Mouse (Mus musculus) midbrain, embryonic 10.5 days (tissue): ENCODE measurements around the gene Rusc1. TPM values are rescaled to one million over a fixed set of nuclear protein-coding genes. Genes with fewer than 3 reads are reported as not detected.
A peak's percentile ranks its signal among the peaks of the same experiment; 100 is the strongest.

Experiments used
- DNase-seq: peaks from one replicate; pipeline ENCODE4 v3.0.0-alpha.2; 2017; ENCODE audit warnings: low spot score
- H3K27ac ChIP-seq: fragments of 300-500 bp; sonication (generic); replicated peaks from 2 replicates; pipeline ENCODE4 v1.5.1; 2016; ENCODE audit warnings: mild to moderate bottlenecking
- H3K27me3 ChIP-seq: fragments of 300-500 bp; sonication (generic); 2 replicates; pipeline ENCODE4 v1.6.1; 2016; ENCODE audit warnings: low read depth, mild to moderate bottlenecking; ENCODE audit not compliant: poor library complexity, severe bottlenecking
- H3K36me3 ChIP-seq: fragments of 300-500 bp; sonication (generic); 2 replicates; pipeline ENCODE4 v1.6.1; 2016; ENCODE audit warnings: mild to moderate bottlenecking, moderate library complexity
- H3K4me1 ChIP-seq: fragments of 300-500 bp; sonication (generic); 2 replicates; pipeline ENCODE4 v1.6.1; 2016
- H3K4me3 ChIP-seq: fragments of 300-500 bp; sonication (generic); 2 replicates; pipeline ENCODE4 v1.5.1; 2016; ENCODE audit warnings: mild to moderate bottlenecking, moderate library complexity
- H3K9me3 ChIP-seq: fragments of 300-500 bp; sonication (generic); replicated peaks from 2 replicates; pipeline ENCODE4 v1.6.1; 2016; ENCODE audit warnings: mild to moderate bottlenecking
- WGBS: fragments of 180-500 bp; shearing (Covaris S2); methylation state at CpG from one replicate; pipeline ENCODE4 v1.1.7; 2016; 5-methylcytosine and 5-hydroxymethylcytosine counted together
- polyA plus RNA-seq: library from polyadenylated mRNA; unstranded; fragments of >200 nt; fragmentation: Nextera tagmentation; extraction: Ambion mirVana; gene quantifications from 2 replicates; pipeline ENCODE4 v1.2.1, GENCODE M21; 2016

The Rusc1 gene
- polyA plus RNA-seq, 1 experiment from 2014 or later, result 18.2 TPM

DNA sequence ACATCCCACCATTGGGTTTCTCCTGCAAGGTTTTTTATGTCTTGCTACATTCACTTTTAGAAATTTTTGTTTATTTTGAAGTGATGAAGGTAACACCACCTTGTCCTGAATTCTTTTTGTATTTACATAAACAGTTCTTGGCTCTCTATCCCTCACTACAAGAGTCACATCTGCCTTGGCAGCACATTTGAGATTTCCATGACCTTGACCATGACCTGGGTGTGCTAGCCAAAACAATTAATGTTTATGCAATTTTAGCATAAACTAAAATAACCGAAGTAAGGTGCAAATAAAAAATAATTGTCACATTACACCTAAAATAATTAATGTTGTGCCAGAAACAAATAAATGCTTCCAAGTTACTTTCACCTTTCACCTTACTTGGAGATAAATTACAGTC is 15.0 kb upstream of the Rusc1 start:
- 78% methylated on average over 1 of the region's 1 CpGs for WGBS

DNA sequence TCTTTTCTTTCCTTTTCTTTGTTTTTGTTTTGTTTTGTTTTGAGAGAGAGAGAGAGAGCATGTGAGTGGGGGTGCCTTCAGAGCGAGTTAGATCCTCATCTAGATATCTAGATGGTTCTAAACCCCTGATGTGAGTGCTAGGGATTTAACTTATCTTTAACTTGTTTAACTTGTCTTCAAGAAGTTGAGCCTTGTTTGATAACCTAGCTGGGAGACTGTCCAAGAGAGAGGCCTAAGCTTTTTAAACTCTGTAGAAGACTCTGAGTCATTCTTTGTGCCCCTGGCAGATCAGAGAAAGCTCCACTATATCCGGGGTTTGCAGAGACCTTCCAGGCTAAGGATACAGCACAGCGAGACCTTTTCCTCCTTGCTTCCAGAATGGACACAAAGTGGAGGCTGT is 14.4 kb upstream of the Rusc1 start:
- no peak overlapping the region for H3K4me3 ChIP-seq
- no peaks in the 10 kb centered on the region for H3K27me3 ChIP-seq
- DNase-seq, result no peak
- H3K9me3 ChIP-seq, result no peaks in the 10 kb centered on the region
- peaks cover 4% of the 10 kb centered on the region for H3K4me1 ChIP-seq
- H3K36me3 ChIP-seq, result no peaks in the 10 kb centered on the region
- no peak overlapping the region for H3K27ac ChIP-seq
- 79% methylated on average over 3 of the region's 3 CpGs for WGBS

More for the DNA sequence above, 15.0 kb upstream of the Rusc1 start:
- H3K27ac ChIP-seq, result no peak overlapping the region
- H3K4me1 ChIP-seq, result no peaks in the 10 kb centered on the region
- no peak for DNase-seq
- no peak overlapping the region for H3K4me3 ChIP-seq
- no peaks in the 10 kb centered on the region for H3K27me3 ChIP-seq
- no peaks in the 10 kb centered on the region for H3K9me3 ChIP-seq
- no peaks in the 10 kb centered on the region for H3K36me3 ChIP-seq

DNA sequence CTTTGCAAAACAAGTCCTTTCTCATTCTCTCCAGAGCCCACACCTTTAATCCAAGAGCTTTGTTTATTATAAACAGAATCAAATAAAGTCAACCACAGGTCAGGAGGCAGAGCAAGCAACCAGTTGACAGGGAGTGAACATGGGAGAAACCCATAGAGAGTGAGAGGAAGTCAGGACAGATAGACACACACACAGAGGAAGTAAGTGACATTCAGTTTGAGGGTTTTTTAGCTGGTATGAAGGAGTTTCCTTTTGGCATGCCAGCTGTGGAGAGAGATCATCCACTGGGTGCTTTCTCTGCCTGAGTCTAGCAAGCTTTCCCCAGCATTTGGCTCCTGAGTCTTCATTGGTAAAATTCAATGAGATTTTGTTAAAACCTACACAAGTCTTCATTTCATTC is 13.8 kb upstream of the Rusc1 start:
- Histone ChIP-seq H3K27ac (no peak overlapping the region), H3K36me3 (no peaks in the 10 kb centered on the region), H3K9me3 (no peaks in the 10 kb centered on the region), H3K4me1 (peaks cover 9% of the 10 kb centered on the region), H3K27me3 (no peaks in the 10 kb centered on the region), H3K4me3 (no peak overlapping the region)
- no peak for DNase-seq

DNA sequence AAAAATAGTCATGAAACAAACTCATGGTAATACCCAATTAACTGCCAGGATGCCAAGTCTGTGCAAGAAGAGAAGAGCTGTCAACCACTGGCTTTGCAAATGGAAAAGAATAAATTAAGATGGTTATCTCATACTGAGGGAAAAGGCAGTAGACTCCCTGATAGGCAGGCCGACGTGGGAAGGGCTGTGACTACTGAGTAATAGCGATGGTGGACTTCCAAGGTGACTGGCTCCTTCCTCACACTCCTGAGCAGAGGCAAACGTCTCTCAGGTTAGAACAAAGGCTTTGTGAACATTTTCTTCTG is 10.1 kb upstream of the Rusc1 start:
- DNase-seq, result no peak
- H3K27ac ChIP-seq, result peak overlapping the region; percentile 80
- 81% methylated on average over 4 of the region's 4 CpGs for WGBS

DNA sequence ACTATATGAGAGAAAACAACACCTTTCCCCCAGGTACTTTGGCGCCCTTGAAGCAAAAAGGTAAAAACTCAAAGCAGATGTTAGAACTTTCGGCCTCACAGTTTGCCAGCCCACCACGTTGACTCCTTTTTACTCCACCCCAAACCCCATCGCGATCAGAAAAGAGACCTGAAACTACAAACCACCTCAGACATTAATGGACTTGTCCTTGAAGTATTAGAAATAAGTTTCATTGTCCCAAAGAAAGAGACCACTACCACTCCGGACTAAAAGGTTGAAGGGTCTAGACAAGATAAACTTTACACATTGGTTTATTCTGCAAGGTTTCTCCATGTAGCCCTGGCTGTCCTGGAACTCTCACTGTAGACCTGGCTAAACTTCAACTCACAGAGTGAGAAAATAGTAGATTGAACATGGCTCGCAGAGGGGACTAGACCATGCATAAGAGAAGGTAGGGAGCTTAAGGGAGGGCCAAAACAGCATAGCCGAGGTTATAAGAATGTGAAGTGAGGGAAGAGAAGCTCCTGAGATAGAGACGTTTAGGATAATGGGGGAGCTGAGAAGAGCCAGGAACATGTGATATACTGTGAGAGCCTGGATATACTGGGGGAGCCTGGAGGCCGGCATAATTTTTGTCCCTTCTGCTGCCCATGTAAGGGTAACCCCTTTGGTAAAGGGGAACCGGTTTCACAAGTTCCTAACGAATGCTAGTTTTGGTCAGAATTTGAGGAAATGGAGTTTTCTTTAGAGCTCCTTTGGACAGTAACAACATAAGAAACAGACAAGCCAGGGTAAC is 9.6 kb upstream of the Rusc1 start:
- H3K9me3 ChIP-seq, result no peaks in the 10 kb centered on the region
- DNase-seq, result no peak
- WGBS, result 66% methylated on average over 12 of the region's 12 CpGs
- peaks cover 28% of the 10 kb centered on the region for H3K36me3 ChIP-seq
- no peaks in the 10 kb centered on the region for H3K27me3 ChIP-seq
- peak overlapping the region; percentile 80 for H3K27ac ChIP-seq
- peaks cover 41% of the 10 kb centered on the region for H3K4me1 ChIP-seq
- peak overlapping the region; percentile 84 for H3K4me3 ChIP-seq

More for the DNA sequence above, 10.1 kb upstream of the Rusc1 start:
- H3K4me3 ChIP-seq, result no peak overlapping the region
- H3K9me3 ChIP-seq, result no peaks in the 10 kb centered on the region
- H3K27me3 ChIP-seq, result no peaks in the 10 kb centered on the region
- H3K36me3 ChIP-seq, result peaks cover 22% of the 10 kb centered on the region
- H3K4me1 ChIP-seq, result peaks cover 38% of the 10 kb centered on the region

DNA sequence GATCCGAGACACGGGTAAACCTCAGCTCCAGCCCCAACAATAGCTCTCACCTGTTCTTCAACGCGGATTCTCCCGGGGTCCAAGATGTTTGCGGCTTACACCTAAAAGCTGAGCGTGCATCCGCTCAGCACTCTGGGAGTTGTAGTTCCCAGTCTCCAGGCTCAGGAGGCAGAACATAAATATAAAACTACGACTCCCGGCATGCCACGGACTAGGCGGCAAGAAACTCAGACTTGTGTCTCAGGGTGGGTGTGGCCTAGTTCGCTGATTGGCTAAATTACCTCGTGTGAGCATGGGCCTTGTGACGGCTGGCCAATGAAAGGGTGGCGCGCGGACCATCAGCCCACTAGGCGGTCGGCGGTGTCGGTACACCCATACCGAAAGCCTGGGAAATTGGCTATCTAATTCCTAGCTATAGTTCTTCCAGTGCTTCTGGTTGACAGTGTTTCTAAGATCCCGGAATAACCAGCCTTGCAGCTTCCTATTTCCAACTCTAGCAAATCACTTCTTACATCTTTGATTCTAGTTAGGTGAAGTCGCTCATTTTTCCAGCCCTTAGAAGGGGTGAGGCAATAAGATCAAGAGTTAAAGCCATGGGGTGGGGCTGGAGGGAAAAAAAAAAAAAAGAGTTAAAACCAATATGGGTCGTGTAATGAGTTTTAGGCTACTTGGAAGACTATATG is 8.8 kb upstream of the Rusc1 start, which contains the start of gene Fdps:
TSS of gene Fdps (minus strand) at position 148 of the 683 bp plus-strand sequence.
- peak; percentile 95 for DNase-seq
- peaks cover 35% of the 10 kb centered on the region for H3K36me3 ChIP-seq
- peak within 1 kb of the TSS; percentile 84 for H3K4me3 ChIP-seq
- peak within 1 kb of the TSS; percentile 89 for H3K27ac ChIP-seq
- under 1% methylated on average over 26 of the region's 26 CpGs for WGBS
- H3K27me3 ChIP-seq, result no peaks in the 10 kb centered on the region
- peaks cover 41% of the 10 kb centered on the region for H3K4me1 ChIP-seq
- H3K9me3 ChIP-seq, result no peaks in the 10 kb centered on the region

DNA sequence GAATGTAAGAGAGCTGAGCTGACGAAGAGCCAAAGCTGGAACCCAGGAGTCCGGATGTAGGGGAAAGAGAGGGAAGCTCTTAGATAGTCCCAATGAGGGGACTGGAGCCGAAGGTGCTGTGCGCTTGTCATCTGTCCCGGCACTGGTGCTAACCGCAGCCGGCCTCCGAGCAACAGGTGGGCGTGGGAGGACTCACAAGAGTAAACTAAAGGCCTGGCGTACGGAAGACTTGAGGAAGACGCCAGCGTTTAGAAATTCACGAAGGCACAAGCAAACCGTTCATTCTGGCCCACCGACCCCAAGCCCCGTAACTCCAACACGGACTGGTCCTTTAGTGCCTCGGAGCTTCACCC is 8.3 kb upstream of the Rusc1 start:
- H3K27me3 ChIP-seq, result no peaks in the 10 kb centered on the region
- no peak for DNase-seq
- H3K4me3 ChIP-seq, result peak overlapping the region; percentile 84
- H3K4me1 ChIP-seq, result peaks cover 41% of the 10 kb centered on the region
- H3K27ac ChIP-seq, result peak overlapping the region; percentile 89
- no peaks in the 10 kb centered on the region for H3K9me3 ChIP-seq
- WGBS, result under 1% methylated on average over 19 of the region's 19 CpGs
- peaks cover 40% of the 10 kb centered on the region for H3K36me3 ChIP-seq

DNA sequence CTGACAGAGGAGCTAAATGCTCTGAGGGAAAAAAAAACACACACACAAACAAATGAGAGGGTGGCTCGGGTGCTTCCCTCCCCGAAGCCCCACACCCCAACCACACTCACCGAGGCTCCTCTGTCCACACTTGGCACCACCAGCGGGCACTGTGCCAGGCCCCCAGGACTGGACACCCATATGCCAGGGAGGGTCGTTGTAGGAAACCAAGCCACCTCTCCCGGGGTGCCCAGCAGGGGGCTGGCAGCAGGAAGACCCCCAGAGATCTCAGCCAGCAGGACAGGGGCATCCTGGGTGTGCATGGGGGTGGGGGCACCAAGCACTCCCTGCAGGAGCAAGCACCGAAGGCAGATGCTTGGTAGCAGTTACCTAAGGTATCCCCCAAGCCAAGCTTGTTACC is 7.7 kb upstream of the Rusc1 start, which contains the start of gene Gm43738:
TSS of gene Gm43738 (minus strand) at position 289 of the 400 bp plus-strand sequence.
- Histone ChIP-seq H3K4me1 (peaks cover 41% of the 10 kb centered on the region), H3K9me3 (no peaks in the 10 kb centered on the region), H3K4me3 (peak within 1 kb of the TSS; percentile 84), H3K27ac (peak within 1 kb of the TSS; percentile 89), H3K27me3 (no peaks in the 10 kb centered on the region), H3K36me3 (peaks cover 47% of the 10 kb centered on the region)
- WGBS, result 61% methylated on average over 7 of the region's 7 CpGs
- no peak for DNase-seq

DNA sequence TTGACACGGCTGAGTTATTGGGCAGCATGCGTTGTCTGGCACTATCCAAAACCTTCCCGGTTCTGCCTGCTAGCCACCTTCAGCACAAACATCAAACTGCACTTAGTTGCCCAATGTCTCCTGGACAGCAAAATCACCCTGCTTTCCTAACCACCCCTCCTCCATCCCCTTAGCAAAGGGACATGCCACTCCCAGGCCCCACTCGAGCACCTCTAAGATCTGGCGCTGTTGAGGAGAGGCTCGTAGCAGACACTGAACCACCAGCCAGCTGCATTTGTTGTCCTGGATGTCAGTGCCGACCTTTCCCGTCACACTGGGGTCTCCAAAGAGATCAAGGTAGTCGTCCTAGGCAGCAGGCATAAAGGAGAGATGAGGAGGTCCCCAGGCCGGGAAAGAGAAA is 910 bp upstream of the Rusc1 start:
- H3K4me1 ChIP-seq, result peaks cover 54% of the 10 kb centered on the region
- H3K4me3 ChIP-seq, result no peak overlapping the region
- DNase-seq, result no peak
- H3K27me3 ChIP-seq, result peaks cover 54% of the 10 kb centered on the region
- H3K27ac ChIP-seq, result no peak overlapping the region
- H3K9me3 ChIP-seq, result no peaks in the 10 kb centered on the region
- 89% methylated on average over 10 of the region's 10 CpGs for WGBS
- peaks cover 58% of the 10 kb centered on the region for H3K36me3 ChIP-seq

DNA sequence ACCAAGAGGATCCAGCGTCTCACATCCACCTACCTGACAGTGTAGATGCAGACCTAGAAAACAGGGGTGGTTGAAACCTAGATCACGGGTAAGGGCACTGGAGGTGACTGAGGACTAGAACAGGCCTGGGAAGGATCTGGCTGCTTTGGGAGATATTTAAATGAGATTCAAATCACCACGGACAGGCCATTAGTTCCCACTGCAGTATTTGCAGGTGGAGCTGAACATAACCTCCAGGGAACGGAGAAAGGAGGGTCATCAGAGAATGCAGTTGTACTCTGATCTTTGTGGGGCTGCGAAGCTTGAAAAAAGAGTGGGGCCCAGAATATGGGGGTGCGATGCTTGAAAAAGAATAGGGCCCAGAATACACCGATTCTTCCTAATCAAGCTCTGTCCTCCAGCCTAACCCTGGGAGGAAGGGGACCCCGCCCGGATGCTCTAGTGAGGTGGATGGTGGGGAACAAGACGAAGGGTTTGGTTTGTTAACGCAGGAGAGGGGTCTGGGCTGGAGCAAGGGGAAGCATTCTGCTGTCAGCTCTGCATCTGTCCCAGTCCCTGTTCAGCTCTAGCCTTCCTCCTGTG is 511 bp downstream of the Rusc1 start:
- H3K9me3 ChIP-seq, result no peaks in the 10 kb centered on the region
- H3K4me3 ChIP-seq, result peak overlapping the region; percentile 79
- H3K4me1 ChIP-seq, result peaks cover 57% of the 10 kb centered on the region
- peaks cover 68% of the 10 kb centered on the region for H3K27me3 ChIP-seq
- 14% methylated on average over 11 of the region's 11 CpGs for WGBS
- peak overlapping the region; percentile 67 for H3K27ac ChIP-seq
- H3K36me3 ChIP-seq, result peaks cover 58% of the 10 kb centered on the region
- DNase-seq, result no peak

DNA sequence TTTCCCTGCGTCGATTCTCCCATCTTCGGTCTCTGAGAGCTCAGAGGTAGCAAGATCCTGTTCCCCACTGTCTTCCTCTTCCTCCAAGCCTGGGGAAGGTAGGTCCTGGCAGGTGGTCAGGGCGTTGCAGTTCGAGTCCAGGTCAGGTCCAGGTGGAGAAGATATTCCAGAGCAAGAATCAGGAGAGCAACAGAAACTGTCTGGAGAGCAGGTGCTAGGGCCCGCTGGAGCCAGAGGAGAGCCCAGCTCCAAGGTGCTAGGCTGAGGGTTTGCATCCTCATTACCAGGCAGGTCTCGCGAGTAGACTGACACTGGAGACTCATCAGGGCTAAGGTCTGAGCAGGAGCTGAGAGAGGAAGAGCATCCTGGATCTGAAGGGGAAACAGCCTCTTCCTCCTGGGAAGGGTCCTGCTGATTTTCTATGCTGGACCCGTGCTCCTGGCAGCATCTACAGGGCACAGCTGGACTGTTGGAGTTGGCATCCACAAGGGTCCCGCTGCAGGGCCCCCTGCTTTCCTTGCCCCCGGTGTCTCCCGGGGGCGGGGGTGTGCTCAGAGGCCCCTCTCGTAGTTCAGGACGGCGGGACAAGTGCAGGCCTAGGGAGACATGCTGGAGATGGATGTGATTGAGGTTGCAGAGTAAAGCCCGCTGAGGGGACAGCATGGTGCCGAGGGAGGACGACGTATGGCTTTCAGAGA is 1.2 kb downstream of the Rusc1 start:
- peak overlapping the region; percentile 79 for H3K4me3 ChIP-seq
- H3K27ac ChIP-seq, result peak overlapping the region; percentile 89; the same call in 1 of the 2 replicates
- peaks cover 53% of the 10 kb centered on the region for H3K36me3 ChIP-seq
- peaks cover 59% of the 10 kb centered on the region for H3K4me1 ChIP-seq
- 7% methylated on average over 20 of the region's 20 CpGs for WGBS
- H3K9me3 ChIP-seq, result no peaks in the 10 kb centered on the region
- no peak for DNase-seq
- peaks cover 70% of the 10 kb centered on the region for H3K27me3 ChIP-seq

DNA sequence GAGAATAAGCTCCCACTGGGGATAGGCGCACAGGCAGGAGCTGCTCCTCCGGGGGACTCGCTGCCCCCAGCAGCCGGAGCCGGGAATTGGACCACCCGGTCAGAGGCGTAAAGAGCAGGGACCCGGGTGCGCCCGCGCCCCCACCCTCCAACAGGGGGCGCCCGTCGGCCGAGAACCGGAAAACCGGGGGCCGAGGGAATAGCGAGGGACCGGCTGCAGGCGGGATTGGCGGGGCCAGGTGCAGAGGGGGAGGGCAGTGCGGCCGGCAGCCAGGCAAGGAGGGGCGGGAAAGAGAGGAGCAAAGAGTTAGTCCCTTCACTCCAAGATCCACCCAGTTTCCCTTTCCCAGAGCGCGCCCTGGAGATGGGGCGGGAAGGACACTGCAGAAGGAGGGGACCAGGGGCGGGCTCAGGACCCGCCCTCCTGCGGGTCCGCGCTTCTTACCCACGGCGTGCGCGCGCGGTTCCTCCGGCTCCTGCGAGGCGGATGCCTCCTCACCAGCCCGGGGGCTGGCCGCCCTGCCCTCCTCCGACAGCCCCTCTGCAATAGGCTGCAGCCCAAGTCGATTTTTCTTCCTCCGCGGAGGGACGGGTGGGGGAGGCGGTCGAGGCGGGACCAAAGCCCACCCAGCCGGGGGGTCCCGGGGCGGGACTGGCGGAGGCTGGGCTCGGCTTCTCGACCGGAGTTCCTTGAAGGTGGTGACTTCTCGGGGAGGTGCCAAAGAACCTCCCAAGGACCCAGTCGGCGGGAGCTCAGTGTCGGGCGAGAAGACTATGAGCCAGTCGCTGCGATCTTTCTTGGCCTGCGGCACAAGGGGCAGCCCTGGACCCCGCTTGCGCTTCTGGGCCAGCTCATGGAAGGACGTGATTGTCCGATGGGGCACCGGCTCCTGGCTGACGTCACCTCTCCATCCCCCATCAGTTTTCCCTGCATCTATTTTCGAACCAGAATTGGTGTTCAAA is 2.1 kb downstream of the Rusc1 start:
- Histone ChIP-seq H3K9me3 (no peaks in the 10 kb centered on the region), H3K36me3 (peaks cover 47% of the 10 kb centered on the region), H3K4me3 (peak overlapping the region; percentile 79), H3K27me3 (peaks cover 70% of the 10 kb centered on the region), H3K4me1 (peaks cover 59% of the 10 kb centered on the region), H3K27ac (peak overlapping the region; percentile 89)
- DNase-seq, result peak; percentile 88
- WGBS, result 1% methylated on average over 74 of the region's 74 CpGs
